Mouse (Mus musculus) embryonic facial prominence, embryonic 14.5 days (tissue): ENCODE measurements at regions not wholly inside any gene's neighbourhood (a gene's known extent, or its start where the extent isn't known, plus 50 kb on each side); places are given as distances from the start of the nearest gene placed in this dataset. TPM values are rescaled to one million over a fixed set of nuclear protein-coding genes. Genes with fewer than 3 reads are reported as not detected.

Experiments
- ATAC-seq: fragments of 200-750 bp; cut with Nextera tagmentation; 2 replicates; pipeline ENCODE4 v1.8.0; 2017; ENCODE audit warnings: low read depth, moderate number of reproducible peaks, moderate TSS enrichment
- DNase-seq: peaks from one replicate; pipeline ENCODE4 v3.0.0-alpha.2; 2015; ENCODE audit warnings: low spot score
- H3K27ac ChIP-seq: fragments of 300-500 bp; sonication (generic); replicated peaks from 2 replicates; pipeline ENCODE4 v1.5.1; 2014; ENCODE audit warnings: low read depth, mild to moderate bottlenecking, low read length, moderate library complexity
- H3K27me3 ChIP-seq: fragments of 300-500 bp; sonication (generic); replicated peaks from 2 replicates; pipeline ENCODE4 v1.6.1; 2014; ENCODE audit warnings: low read length; ENCODE audit not compliant: control insufficient read depth, insufficient read depth
- H3K36me3 ChIP-seq: fragments of 300-500 bp; sonication (generic); 2 replicates; pipeline ENCODE4 v1.6.1; 2014; ENCODE audit warnings: low read length, mixed read lengths; ENCODE audit not compliant: control insufficient read depth, insufficient read depth
- H3K4me1 ChIP-seq: fragments of 300-500 bp; sonication (generic); 2 replicates; pipeline ENCODE4 v1.6.1; 2014; ENCODE audit warnings: antibody characterized with exemption, low read length; ENCODE audit not compliant: control insufficient read depth, insufficient read depth
- H3K4me2 ChIP-seq: fragments of 300-500 bp; sonication (generic); 2 replicates; pipeline ENCODE4 v1.6.1; 2014; ENCODE audit warnings: low read depth, mild to moderate bottlenecking, low read length, moderate library complexity, mixed read lengths
- H3K4me3 ChIP-seq: fragments of 300-500 bp; sonication (generic); 2 replicates; pipeline ENCODE4 v1.5.1; 2014; ENCODE audit warnings: low read depth, mild to moderate bottlenecking, low read length
- H3K9ac ChIP-seq: fragments of 300-500 bp; sonication (generic); 2 replicates; pipeline ENCODE4 v1.6.1; 2014; ENCODE audit warnings: low read depth, mild to moderate bottlenecking, low read length, moderate library complexity, mixed read lengths
- H3K9me3 ChIP-seq: fragments of 300-500 bp; sonication (generic); 2 replicates; pipeline ENCODE4 v1.6.1; 2016; ENCODE audit warnings: low read length; ENCODE audit not compliant: control insufficient read depth
- WGBS: fragments of 180-500 bp; shearing (Covaris S2); extraction: QIAGEN DNeasy Blood & Tissue Kit; methylation state at CpG from one replicate; pipeline ENCODE4 v1.1.7; 2014; 5-methylcytosine and 5-hydroxymethylcytosine counted together
- microRNA-seq: library from miRNA; unstranded; fragments of <30 nt; microRNA quantifications from one replicate; pipeline ENCODE4, GENCODE M21; 2016; ENCODE audit warnings: borderline number of aligned reads

- ATAC-seq = no peak
- DNase-seq = no peak
- Histone ChIP-seq H3K27ac (no peak overlapping the region), H3K4me3 (no peak overlapping the region), H3K4me2 (no peak overlapping the region), H3K9ac (no peak overlapping the region), H3K27me3 (no peaks in the 10 kb centered on the region), H3K9me3 (no peaks in the 10 kb centered on the region), H3K4me1 (no peaks in the 10 kb centered on the region), H3K36me3 (no peaks in the 10 kb centered on the region)
- WGBS = 74% methylated on average over 6 of the region's 6 CpGs
Observed at GRCm38 (mm10) chr12:113430340-113430739, 59.0 kb upstream of the Adam6b start.

Small RNA genes in the stretch of these regions (microRNA-seq; reads per million reads assigned to microRNA genes)
- not detected for gene Gm22175
- not detected for gene Gm24022
- gene Gm25747 = not detected
